Mouse (Mus musculus): ENCODE results near the gene Ogfod3.

Gene Ogfod3

DNA sequence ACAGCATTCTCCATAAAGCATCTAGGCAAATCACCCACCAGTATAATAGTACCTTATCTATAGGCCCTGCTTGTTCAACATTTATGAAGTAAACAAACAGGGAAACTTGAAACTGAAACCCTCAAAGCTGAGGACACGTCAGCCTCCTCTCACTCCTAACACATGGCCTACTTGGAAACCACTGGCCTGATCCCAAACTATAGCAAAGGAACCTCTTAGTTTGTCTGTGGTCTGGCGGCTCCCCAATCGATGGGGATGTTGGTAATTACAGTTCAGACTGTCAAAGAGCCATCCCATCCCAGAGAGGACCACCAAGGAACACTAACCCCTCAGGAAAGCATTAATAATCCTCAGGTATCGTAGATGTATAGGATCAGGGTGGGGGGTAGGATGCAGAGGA, 4.7 kb downstream of the Ogfod3 start:
- DNase-seq (ENCODE audit: low spot score): no peak

DNA sequence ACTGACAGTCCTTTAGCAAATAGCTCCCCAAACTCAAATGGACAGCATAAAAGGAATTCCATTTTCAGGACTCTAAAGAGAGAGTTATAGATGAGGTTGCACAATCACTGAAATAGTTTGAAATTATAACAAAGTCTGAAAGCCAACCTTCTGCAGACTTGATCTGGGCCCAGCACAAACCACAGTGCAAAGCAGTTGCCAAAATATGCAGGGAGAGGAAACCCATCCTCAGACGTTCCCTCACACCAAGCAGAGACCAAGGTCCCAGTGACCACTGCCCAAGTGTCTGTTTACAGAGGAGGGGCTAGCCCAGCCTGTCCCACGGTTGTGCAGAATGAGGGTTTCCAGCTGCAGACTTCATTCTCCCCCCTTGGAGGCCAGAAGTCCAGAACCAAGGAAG, 5.9 kb downstream of the Ogfod3 start:
- no peak for DNase-seq (ENCODE audit: low spot score)

DNA sequence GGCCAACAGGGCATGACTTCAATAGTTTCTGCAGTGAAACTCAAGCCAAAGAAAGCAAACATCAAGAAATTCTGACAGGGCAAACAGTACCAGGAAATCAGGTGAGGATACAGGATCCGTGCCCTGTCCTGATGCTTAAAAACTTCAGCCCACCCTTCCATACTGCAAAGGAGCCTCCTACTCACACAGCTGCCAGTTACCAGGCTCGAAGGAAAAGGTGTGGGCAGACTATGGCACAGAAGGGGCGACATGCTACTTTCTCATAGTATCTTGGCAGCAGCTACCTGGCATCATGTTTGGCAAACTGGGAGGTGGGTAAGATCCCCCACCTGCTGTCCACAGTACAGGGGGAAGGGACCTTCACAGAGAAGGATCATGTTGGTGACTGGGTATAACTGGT, 11.1 kb downstream of the Ogfod3 start:
- DNase-seq (ENCODE audit: low spot score): no peak

DNA sequence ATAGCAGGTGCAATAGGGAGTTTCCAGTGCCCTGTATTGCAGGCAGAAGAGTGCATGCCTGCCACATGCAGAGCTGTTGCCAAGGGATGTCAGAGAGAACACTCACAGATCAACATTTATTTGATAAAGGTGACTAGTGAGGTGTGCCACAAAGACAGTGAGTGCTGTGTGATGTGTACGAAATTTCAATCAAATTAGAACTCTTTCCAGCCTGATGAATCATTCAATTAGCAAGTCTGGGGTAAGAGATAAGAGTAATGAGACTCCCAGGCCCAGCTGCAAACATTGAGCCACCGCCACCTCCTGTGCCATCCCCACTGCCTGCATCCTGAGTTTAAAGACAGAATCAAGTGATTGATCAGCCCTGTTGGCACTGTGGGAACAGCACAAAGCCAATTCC, 11.8 kb downstream of the Ogfod3 start:
- no peak for DNase-seq (ENCODE audit: low spot score)

DNA sequence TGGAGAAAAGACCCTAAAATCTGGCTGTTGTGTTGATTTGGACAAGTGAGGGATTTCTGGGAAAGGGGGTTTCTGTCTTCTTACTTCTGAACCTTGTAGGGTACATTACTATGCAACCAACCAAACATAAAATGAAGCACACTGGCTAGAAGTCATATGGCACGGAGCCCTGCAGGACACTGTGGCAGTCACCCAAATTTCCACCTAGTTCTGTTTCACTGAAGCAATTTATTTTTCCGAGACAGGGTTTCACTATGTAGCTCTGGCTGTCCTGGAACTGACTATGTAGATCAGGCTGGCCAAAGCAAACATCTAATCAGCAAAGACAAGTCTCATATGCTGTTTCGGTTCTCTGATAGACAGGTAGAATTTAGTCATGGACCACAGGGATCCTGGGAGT, 14.8 kb downstream of the Ogfod3 start:
- DNase-seq (ENCODE audit: low spot score): no peak

DNA sequence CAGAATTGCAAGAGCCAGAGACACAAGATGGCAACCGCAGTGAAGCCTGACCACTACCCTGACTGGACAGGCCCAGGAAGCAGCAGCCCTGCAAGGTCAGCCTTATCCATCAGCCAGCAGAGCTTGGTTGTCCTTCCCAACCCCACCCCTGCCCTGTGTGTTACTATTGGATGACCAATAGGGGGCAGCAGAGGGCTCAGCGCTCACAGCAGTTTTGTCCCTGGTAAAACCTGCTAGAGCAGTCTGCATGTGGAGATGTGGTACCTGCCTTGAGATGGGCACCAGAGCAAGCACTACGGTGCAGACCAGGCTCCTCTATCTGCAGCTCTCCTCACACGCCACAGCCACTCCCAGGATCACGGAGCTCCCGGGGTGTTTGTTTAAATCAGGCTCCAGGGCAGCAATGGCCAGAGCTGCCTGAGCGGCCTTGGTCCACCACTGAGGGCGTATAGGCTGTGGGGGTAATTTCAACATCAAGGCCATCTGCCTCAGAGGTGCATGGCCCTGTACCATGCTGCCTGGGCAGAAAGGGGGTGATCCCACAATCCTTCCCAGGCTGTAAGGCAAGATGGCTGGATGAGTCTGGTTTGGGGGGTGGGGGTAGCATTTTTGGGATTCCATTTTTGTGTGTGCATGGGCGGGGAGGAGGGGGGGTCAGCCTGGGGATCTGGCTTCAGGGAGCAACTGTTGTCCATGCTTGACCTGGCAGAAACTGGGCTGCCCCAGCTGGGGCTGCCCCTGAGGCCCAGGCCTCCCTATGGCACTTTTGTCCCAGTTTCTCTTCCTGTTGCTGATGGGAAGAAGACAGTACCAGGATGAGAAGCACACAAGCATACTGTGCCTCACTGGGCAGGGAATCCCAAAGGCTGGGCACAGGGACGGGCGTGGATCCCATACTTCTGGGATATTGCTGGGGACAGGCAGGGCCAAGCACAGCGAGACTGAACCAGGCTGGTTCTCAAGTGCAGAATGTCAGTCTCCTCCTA, 27.9 kb downstream of the Ogfod3 start:
- peak; percentile 79 for DNase-seq (ENCODE audit: low spot score)

DNA sequence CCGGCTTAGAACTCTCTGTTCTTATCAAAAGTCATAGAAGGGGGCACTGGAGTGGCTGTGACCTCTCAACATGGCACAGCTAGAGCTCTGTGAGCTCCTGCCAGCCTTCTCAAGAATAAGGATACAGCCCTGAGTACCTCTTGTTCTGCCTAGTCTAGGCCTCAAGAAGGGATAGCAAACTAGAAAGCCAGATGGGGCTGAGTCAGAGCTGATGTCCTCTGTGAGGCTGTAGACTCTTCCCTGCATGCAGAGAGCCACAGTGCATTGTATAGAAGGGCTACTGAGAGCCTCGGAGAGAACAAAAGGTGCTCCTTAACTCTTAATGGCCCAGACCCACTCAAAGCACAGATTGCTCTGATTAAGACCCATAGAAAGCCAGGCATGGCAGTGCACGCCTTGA, 30.3 kb downstream of the Ogfod3 start:
- no peak for DNase-seq (ENCODE audit: low spot score)

DNA sequence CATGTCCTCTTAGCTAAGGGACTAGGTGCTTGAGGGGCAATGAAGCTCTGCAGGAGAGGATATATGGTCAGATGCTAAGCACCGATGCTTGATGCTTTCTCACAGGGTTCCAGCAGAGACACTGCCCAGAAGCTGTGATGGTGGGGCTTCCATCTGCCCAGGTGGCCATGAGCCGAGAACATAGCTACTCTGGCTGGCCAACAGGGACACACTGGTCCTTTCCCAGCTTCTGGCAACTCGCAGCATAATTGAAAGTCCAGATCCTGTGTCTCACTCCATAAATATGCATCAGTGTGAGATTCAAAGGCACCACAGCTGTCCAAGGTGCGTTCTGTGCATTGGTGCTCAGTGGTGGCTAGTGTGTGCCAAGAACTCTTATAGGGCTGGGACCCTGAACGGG, 31.3 kb downstream of the Ogfod3 start:
- no peak for DNase-seq (ENCODE audit: low spot score)

DNA sequence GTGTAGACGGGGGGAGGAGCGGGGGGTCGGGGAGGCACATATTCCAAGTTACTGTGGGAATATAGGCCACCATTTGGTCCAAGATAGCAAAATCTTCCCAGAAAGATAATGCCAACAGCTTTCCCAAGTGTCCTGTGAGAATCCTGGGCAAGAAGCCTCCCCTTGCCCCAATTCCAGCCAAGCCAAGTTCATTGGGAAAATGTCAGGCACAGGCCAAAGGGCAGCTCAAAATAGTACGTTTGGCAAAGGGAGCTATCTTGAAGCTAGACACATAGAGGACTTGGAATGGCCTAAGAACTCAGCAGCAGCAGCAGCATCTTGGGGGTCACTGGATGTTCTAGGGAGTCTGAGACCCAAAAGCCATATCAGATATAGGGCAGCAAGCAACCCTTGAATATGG, 40.8 kb downstream of the Ogfod3 start:
- DNase-seq (ENCODE audit: low spot score): no peak

DNA sequence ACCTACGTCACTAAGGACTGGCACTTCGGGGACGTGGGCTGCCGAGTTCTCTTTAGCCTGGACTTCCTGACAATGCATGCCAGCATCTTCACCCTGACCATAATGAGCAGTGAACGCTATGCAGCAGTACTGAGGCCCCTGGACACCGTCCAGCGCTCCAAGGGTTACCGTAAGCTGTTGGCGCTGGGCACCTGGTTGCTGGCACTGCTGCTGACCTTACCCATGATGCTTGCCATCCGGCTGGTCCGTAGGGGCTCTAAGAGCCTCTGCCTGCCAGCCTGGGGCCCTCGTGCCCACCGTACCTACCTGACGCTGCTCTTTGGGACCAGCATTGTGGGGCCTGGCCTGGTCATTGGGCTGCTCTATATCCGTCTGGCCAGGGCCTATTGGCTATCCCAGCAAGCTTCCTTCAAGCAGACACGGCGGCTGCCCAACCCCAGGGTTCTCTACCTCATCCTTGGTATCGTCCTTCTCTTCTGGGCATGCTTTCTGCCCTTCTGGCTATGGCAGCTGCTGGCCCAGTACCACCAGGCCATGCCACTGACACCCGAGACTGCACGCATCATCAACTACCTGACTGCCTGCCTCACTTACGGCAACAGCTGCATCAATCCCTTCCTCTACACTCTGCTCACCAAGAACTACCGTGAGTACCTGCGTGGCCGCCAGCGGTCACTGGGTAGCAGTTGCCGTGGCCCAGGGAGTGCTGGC, 43.7 kb downstream of the Ogfod3 start:
- DNase-seq (ENCODE audit: low spot score): no peak

DNA sequence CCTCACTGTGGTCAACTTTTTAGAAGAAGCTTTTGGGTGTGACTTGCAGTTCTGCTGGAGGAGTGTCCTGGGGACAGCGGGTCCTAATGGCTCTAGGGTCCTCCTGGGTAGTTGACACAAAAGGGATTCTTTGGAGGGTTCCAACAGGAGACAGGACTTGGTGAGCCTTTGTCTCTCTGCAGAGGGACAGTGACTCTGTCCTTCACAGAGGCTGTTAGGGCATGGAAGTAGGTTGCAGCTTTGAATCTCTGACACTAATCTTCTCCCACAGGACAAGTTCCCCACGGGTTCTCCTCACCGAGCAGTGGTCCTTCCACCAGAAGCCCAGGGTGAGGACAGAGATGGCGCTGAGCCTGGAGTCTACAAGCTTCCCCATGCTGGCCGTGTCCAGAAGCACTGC, 44.5 kb downstream of the Ogfod3 start, which contains the start of gene Uts2r:
Gene Uts2r (plus strand): TSS at position 301 of the 400 bp plus-strand sequence.
- DNase-seq (ENCODE audit: low spot score): no peak

DNA sequence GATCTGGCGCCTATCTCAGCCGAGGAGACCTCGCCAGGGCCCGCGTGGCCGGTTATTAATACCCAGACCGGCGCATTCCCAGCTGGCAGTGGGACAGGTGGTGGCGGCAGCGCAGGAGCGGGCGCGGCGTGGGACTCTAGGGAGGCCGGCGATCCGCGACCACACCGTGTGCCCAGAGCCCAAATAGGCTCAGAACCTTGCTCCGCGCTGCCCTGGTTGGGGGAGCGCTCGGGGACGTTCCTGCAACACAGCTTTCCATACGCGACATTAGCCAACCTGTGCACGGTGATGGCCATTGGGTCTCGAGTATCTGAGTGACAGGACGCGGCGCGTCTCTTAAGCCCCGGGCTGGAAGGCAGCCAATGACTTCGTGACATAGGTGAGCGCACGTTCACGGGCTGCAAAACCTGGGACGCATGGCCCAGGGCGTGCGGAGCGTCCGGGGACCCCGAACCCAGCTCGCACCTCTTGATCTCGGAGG, 48.1 kb downstream of the Ogfod3 start:
- DNase-seq (ENCODE audit: low spot score): peak; percentile 31

DNA sequence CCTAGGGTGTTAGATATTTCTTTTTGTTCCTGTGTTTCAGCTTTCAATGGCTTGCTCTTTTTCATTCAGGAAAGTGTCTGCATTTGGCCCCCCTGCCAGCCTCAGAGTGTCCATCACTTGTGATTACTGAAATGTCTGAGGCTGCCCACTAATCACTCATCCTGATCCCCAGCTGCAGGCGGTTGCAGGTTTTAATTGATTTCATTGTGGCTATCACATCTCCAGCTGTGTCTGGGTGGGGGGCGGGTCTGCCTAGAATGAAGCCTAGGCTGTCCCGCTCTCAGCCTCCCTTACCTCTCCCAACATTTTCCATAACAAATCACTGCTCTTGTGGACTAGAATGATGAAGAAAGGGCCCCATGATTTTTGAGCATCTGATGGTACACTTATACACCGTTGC, 50.3 kb downstream of the Ogfod3 start:
- DNase-seq (ENCODE audit: low spot score): no peak

DNA sequence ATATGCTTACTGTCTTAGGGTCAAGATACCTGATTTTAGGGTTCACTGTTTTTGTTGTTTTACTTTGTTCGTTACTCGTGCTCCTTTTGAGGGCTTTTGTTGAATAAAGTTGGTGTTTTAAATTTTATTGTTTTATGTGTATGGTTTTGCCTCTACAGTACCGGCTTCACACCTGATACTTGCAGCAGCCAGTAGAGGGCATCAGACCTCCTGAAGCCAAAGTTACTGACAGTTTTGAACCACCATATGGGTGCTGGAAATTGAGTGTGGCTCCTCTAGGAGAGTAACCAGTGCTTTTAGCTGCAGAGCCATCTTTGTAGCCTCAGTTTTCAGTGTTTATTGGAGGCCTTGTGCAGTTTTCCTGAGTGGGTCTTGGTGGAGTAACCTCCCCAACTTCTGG, 56.3 kb downstream of the Ogfod3 start:
- DNase-seq (ENCODE audit: low spot score): no peak

DNA sequence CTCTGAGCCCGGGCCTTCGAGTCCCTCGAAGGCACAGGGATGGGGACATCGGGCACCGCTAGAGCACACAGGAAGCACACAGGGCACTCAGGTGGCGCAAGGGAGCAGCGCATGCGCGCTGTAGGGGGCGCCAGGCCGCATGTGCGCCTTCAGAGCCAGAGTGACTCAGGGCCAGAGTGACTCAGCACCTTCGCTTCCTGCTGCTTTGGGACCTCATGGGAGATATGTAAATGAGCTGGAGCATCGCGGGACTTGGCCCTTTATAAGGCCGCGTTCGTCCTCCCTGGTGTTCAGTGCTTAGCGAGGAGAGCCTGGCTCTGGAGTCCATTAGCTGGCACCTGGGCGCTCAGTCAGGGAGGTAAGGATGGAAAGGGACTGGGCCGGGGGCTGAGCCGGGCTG, 58.6 kb downstream of the Ogfod3 start, which contains the start of gene Tex19.1:
Gene Tex19.1 (plus strand): TSS at position 279 of the 400 bp plus-strand sequence.
- DNase-seq (ENCODE audit: low spot score): no peak

DNA sequence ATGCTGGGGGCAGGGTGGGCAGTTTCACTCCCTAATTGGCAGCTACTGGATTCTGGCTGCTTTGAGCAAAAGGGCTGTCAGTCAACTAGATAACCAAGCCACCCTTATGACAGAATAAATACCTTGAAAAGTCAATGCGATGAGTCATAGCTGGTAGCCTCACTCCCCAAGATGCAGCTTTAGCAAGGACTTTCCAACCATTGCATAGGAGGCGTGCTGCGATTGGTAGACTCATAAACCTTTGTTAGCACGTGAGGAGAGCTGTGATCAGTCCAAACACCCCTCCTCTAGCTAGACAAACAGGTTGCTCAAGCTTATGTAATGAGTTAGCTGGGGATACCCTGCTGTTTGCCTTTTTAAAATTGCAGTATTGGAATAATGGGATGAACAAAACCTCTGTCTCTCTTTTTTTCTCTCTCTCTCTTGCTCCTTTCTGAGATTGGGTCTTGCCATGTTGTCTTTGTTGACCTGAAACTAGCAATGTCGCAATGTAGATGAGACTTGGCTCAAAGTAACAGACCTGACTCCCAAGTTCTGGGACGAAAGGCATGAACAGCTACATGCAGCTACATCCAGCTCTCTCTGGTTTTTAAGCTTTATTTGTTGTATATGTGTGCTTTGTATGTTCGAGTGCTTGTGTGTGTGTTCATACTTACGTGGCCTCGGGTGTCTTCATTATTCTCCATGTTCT, 61.0 kb downstream of the Ogfod3 start:
- DNase-seq (ENCODE audit: low spot score): no peak

DNA sequence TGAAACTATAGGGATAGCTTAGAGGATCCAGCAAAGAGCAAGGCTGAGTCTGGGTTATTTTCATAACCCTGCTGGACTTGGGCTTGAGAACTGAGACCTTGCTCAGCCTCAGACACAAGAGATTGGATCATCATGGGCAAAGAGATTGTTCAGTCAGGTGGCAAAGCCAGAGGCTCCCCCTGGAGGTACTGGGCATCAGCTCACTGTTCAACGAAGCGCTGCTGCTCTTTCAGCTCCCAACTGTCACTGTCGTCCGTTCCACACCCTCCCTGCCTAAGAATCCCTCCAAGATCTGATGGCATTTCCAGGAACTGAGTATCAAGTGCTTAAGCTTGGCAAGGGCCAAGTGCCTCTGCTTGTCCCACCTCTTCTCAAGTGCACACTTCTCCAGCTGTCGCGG, 65.8 kb downstream of the Ogfod3 start:
- no peak for DNase-seq (ENCODE audit: low spot score)

DNA sequence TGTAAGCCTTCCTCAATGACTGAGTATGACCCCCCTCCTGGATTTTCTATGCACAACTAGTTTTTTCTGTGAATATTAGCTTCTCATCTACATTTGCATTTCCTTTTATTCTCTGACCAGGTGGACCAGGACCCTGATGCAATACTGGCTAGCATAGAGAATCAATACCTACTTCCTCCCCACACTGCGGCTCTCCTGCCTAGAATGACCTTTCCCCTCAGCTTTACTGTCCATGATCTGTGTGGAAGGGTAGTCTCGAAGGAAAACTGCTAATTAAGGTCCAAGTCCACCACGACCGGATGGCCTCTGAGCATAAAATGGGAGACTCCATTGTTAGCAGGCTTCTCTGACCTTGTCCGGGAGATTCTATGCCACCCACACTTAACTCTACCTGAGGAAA, 66.8 kb downstream of the Ogfod3 start:
- no peak for DNase-seq (ENCODE audit: low spot score)

DNA sequence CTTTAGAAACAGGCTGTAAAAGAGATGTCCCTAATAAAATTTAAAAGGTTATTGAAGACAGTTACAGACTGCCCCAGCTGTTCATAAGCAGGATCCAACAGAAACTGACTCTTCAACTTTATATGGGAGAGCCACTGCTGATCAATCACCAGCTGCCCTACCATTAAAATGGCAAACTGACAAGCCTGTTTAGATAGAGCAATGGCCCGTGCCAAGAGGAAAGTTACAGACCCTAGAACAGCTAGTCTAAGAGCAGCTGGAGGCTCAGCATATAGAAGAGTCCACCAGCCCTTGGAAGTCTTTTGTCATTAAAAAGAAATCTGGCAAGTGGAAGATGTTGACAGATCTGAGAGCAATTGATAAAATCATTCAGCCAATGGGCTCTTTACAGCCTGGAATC, 69.9 kb downstream of the Ogfod3 start:
- DNase-seq (ENCODE audit: low spot score): no peak

DNA sequence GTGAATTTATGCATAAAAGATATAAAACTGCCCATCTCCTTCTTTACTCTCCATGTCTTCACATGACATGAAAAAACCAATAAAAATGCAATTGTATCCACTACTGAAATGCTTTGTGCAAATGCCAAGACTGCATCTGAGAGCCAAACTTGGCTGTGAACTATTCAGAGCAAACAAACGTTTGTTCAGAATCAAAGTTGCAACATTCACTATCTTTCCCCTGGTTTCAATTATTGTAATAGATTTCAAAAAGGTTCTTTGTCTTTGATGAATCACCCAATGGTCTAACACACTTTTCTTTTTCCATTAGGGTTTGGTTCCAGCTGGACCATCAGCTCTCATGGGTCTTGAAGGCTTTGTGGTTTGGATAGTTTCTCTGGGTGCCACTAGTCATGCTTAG, 74.9 kb downstream of the Ogfod3 start:
- DNase-seq (ENCODE audit: low spot score): no peak
